Mouse (Mus musculus) limb, embryonic 13.5 days (tissue): ENCODE results near the gene Ascc1. TPM values are rescaled to one million over a fixed set of nuclear protein-coding genes. Genes with fewer than 3 reads are reported as not detected.
A peak's percentile ranks its signal among the peaks of the same experiment; 100 is the strongest.
"Not testable (repeated sequence)": the region's sequence is repeated elsewhere in the genome, so short reads cannot be mapped to it uniquely, and the experiment has no call there.

ENCODE experiments used
- ATAC-seq: fragments of 200-750 bp; cut with Nextera tagmentation; 2 replicates; pipeline ENCODE4 v1.8.0; 2017; ENCODE audit warnings: low read depth, moderate number of reproducible peaks, moderate TSS enrichment; ENCODE audit not compliant: low FRiP score
- H3K27ac ChIP-seq: fragments of 300-500 bp; sonication (generic); 2 replicates; pipeline ENCODE4 v1.5.1; 2015; ENCODE audit warnings: inconsistent platforms, mild to moderate bottlenecking, moderate library complexity
- H3K27me3 ChIP-seq: fragments of 300-500 bp; sonication (generic); 2 replicates; pipeline ENCODE4 v1.6.1; 2015; ENCODE audit warnings: mild to moderate bottlenecking, inconsistent platforms
- H3K36me3 ChIP-seq: fragments of 300-500 bp; sonication (generic); 2 replicates; pipeline ENCODE4 v1.6.1; 2015; ENCODE audit warnings: inconsistent platforms, mild to moderate bottlenecking, moderate library complexity
- H3K4me1 ChIP-seq: fragments of 300-500 bp; sonication (generic); 2 replicates; pipeline ENCODE4 v1.6.1; 2015; ENCODE audit warnings: inconsistent platforms
- H3K4me2 ChIP-seq: fragments of 300-500 bp; sonication (generic); replicated peaks from 2 replicates; pipeline ENCODE4 v1.6.1; 2015; ENCODE audit warnings: inconsistent platforms, mild to moderate bottlenecking, moderate library complexity
- H3K4me3 ChIP-seq: fragments of 300-500 bp; sonication (generic); 2 replicates; pipeline ENCODE4 v1.5.1; 2015; ENCODE audit warnings: moderate library complexity, mild to moderate bottlenecking, inconsistent platforms
- H3K9ac ChIP-seq: fragments of 300-500 bp; sonication (generic); 2 replicates; pipeline ENCODE4 v1.6.1; 2015; ENCODE audit warnings: mild to moderate bottlenecking, inconsistent platforms
- H3K9me3 ChIP-seq: fragments of 300-500 bp; sonication (generic); 2 replicates; pipeline ENCODE4 v1.6.1; 2016; ENCODE audit warnings: inconsistent platforms
- WGBS: fragments of 180-500 bp; shearing (Covaris S2); methylation state at CpG from one replicate; pipeline ENCODE4 v1.1.7; 2015; 5-methylcytosine and 5-hydroxymethylcytosine counted together
- polyA plus RNA-seq: library from polyadenylated mRNA; unstranded; fragments of >200 nt; fragmentation: Nextera tagmentation; extraction: Ambion mirVana; gene quantifications from 2 replicates; pipeline ENCODE4 v1.2.1, GENCODE M21; 2015

Ascc1 gene
- polyA plus RNA-seq, 1 experiment from 2014 or later, result 44.9 TPM

GRCm38 (mm10) chr10:59999057-59999456, 3.5 kb upstream of the Ascc1 start:
- H3K36me3 ChIP-seq, result peaks cover 33% of the 10 kb centered on the region
- 96% methylated on average over 3 of the region's 3 CpGs for WGBS
- ATAC-seq, result no peak

GRCm38 (mm10) chr10:60001663-60002062, 942 bp upstream of the Ascc1 start:
- 85% methylated on average over 8 of the region's 8 CpGs for WGBS
- H3K9ac ChIP-seq, result peak overlapping the region; percentile 81
- peaks cover 29% of the 10 kb centered on the region for H3K4me1 ChIP-seq
- H3K4me3 ChIP-seq, result peak overlapping the region; percentile 68
- not testable (repeated sequence) for H3K27ac ChIP-seq, H3K9me3 ChIP-seq, H3K27me3 ChIP-seq, ATAC-seq
- peak overlapping the region; percentile 85 for H3K4me2 ChIP-seq
- H3K36me3 ChIP-seq, result peaks cover 10% of the 10 kb centered on the region

More at GRCm38 (mm10) chr10:59999057-59999456, 3.5 kb upstream of the Ascc1 start:
- Histone ChIP-seq H3K9me3 (no peaks in the 10 kb centered on the region), H3K9ac (no peak overlapping the region), H3K4me2 (no peak overlapping the region), H3K4me1 (peaks cover 29% of the 10 kb centered on the region), H3K4me3 (no peak overlapping the region), H3K27ac (no peak overlapping the region), H3K27me3 (no peaks in the 10 kb centered on the region)

DNA sequence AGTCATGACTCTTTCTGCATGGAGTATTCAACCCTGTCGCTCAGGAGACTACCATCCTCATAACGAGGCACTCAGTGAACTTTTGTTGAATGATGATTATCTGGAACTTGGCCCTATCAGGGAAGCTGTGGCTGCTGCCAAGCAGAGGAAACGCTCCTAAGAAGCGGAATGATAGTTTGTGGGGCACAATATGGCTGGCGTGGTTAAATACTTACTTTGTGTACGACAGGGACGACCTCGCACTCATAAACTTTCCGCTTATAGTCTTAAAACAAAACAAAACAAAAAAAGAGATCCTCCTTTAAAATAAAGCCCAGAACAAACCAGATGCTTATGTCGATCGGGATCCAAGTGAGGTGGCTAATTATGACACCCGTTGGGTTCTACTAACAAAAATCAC, 402 bp upstream of the Ascc1 start:
- H3K27ac ChIP-seq, result peak overlapping the region; percentile 98
- peaks cover 11% of the 10 kb centered on the region for H3K36me3 ChIP-seq
- H3K4me3 ChIP-seq, result peak overlapping the region; percentile 68
- H3K9ac ChIP-seq, result peak overlapping the region; percentile 81
- 3% methylated on average over 12 of the region's 12 CpGs for WGBS
- peak overlapping the region; percentile 85 for H3K4me2 ChIP-seq
- no peaks in the 10 kb centered on the region for H3K9me3 ChIP-seq
- H3K4me1 ChIP-seq, result peaks cover 29% of the 10 kb centered on the region
- ATAC-seq, result no peak
- no peaks in the 10 kb centered on the region for H3K27me3 ChIP-seq

GRCm38 (mm10) chr10:60003213-60003752, 678 bp downstream of the Ascc1 start:
- Histone ChIP-seq H3K4me2 (peak overlapping the region; percentile 85), H3K4me1 (peaks cover 29% of the 10 kb centered on the region), H3K9me3 (no peaks in the 10 kb centered on the region), H3K36me3 (peaks cover 21% of the 10 kb centered on the region), H3K4me3 (peak overlapping the region; percentile 68), H3K27me3 (no peaks in the 10 kb centered on the region), H3K27ac (peak overlapping the region; percentile 98), H3K9ac (peak overlapping the region; percentile 70)
- WGBS, result under 1% methylated on average over 21 of the region's 21 CpGs
- peak; percentile 2; the same call in 1 of the 2 replicates for ATAC-seq

GRCm38 (mm10) chr10:60003847-60004246, 1.2 kb downstream of the Ascc1 start:
- Histone ChIP-seq H3K27me3 (no peaks in the 10 kb centered on the region), H3K9ac (peak overlapping the region; percentile 70), H3K4me3 (peak overlapping the region; percentile 68), H3K4me2 (peak overlapping the region; percentile 85), H3K36me3 (peaks cover 27% of the 10 kb centered on the region), H3K4me1 (peaks cover 29% of the 10 kb centered on the region), H3K27ac (peak overlapping the region; percentile 98), H3K9me3 (no peaks in the 10 kb centered on the region)
- WGBS, result 73% methylated on average over 9 of the region's 9 CpGs
- ATAC-seq, result no peak

DNA sequence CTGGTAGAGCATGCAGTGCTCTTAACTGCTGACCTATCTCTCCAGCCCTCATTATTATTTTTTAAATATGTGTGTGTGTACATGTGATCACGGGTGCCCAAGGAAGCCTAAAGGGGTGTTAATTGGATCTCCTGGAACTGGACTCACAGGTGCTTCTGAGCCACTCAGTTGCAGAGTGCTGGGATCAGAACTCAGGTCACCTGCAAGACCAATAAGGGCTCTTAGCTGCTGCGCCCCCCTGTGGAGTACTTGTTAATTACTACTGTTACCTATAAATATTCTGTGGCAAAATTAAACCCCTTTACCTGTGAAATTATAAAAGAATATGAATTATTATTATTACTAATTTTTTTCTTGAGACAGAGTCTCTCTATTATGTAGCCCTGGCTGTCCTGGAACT, 2.7 kb downstream of the Ascc1 start:
- Histone ChIP-seq H3K27me3 (no peaks in the 10 kb centered on the region), H3K4me1 (peaks cover 22% of the 10 kb centered on the region), H3K36me3 (peaks cover 27% of the 10 kb centered on the region), H3K4me3 (no peak overlapping the region), H3K9ac (no peak overlapping the region), H3K27ac (no peak overlapping the region), H3K4me2 (no peak overlapping the region), H3K9me3 (no peaks in the 10 kb centered on the region)
- no peak for ATAC-seq
- WGBS, result 57% methylated on average over 2 of the region's 2 CpGs

DNA sequence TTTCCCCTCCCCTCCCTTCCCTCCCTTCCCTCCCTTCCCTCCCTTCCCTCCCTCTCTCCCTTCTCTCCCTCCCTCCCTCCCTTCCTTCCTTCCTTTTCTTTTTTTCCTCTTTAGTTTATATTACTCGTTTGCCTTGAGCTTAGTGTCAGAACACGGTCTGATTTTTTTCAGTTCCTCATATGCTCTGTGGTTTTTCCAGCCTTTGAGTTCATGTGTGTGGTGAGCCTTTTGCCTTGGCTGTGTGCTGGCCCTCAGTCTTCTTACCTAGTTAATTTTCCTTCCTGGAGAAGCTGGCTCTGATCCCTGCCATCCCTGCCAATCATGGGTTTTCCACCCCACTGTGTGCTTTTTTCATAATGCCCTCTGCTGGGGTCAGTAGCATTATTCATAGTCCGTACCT, 6.5 kb downstream of the Ascc1 start:
- Histone ChIP-seq H3K9me3 (no peaks in the 10 kb centered on the region), H3K36me3 (peaks cover 45% of the 10 kb centered on the region), H3K27me3 (no peaks in the 10 kb centered on the region), H3K9ac (no peak overlapping the region), H3K27ac (no peak overlapping the region), H3K4me1 (no peaks in the 10 kb centered on the region), H3K4me2 (no peak overlapping the region), H3K4me3 (no peak overlapping the region)
- no peak for ATAC-seq
- WGBS, result 73% methylated on average over 3 of the region's 3 CpGs

DNA sequence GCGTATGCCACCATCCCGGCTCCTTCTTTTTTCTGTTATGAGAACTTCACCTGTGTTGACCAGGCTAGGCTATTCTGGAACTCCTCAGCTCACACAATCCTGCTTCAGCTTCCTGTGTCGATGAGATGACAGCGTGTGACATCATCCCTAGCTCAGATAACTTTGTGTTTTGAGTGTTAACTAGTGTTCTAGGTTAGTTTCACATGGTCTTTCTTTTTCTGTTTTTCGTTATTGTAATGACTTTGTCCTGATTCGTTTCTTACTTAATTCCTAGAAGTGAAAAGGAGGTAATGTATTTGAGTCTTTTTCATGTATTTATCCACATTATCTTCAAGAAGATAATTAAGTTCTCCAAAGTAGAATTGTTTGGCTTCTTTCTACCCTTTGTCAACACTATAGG, 13.6 kb downstream of the Ascc1 start:
- H3K36me3 ChIP-seq, result peaks cover 77% of the 10 kb centered on the region
- H3K27ac ChIP-seq, result no peak overlapping the region
- H3K9ac ChIP-seq, result no peak overlapping the region
- no peak overlapping the region for H3K4me2 ChIP-seq
- 88% methylated on average over 6 of the region's 6 CpGs for WGBS
- no peaks in the 10 kb centered on the region for H3K4me1 ChIP-seq
- no peaks in the 10 kb centered on the region for H3K9me3 ChIP-seq
- ATAC-seq, result no peak
- no peaks in the 10 kb centered on the region for H3K27me3 ChIP-seq
- no peak overlapping the region for H3K4me3 ChIP-seq

- no peak for ATAC-seq
- Histone ChIP-seq H3K27ac (no peak overlapping the region), H3K36me3 (peaks cover 73% of the 10 kb centered on the region), H3K27me3 (no peaks in the 10 kb centered on the region), H3K9ac (no peak overlapping the region), H3K9me3 (no peaks in the 10 kb centered on the region), H3K4me1 (no peaks in the 10 kb centered on the region), H3K4me2 (no peak overlapping the region), H3K4me3 (no peak overlapping the region)
- WGBS, result 76% methylated on average over 2 of the region's 2 CpGs
These were observed 16.7 kb downstream of the Ascc1 start for GRCm38 (mm10) chr10:60019299-60019698.

- Histone ChIP-seq H3K4me1 (peaks cover 32% of the 10 kb centered on the region), H3K27me3 (no peaks in the 10 kb centered on the region), H3K9me3 (no peaks in the 10 kb centered on the region), H3K9ac (no peak overlapping the region), H3K36me3 (peaks cover 38% of the 10 kb centered on the region), H3K4me2 (no peak overlapping the region), H3K4me3 (no peak overlapping the region), H3K27ac (no peak overlapping the region)
- WGBS, result 95% methylated on average over 1 of the region's 1 CpGs
- ATAC-seq, result no peak
These were observed 21.1 kb downstream of the Ascc1 start for GRCm38 (mm10) chr10:60023751-60024150.

GRCm38 (mm10) chr10:60026759-60027395, 24.3 kb downstream of the Ascc1 start:
- H3K27ac ChIP-seq, result peak overlapping the region; percentile 79
- no peak; the same call in 1 of the 2 replicates for ATAC-seq

GRCm38 (mm10) chr10:60027619-60028084, 25.0 kb downstream of the Ascc1 start:
- H3K9ac ChIP-seq, result no peak overlapping the region
- H3K4me1 ChIP-seq, result peaks cover 54% of the 10 kb centered on the region
- H3K4me3 ChIP-seq, result no peak overlapping the region
- H3K27me3 ChIP-seq, result no peaks in the 10 kb centered on the region
- no peaks in the 10 kb centered on the region for H3K9me3 ChIP-seq
- peak overlapping the region; percentile 79 for H3K27ac ChIP-seq
- WGBS, result 33% methylated on average over 2 of the region's 2 CpGs
- H3K36me3 ChIP-seq, result peaks cover 7% of the 10 kb centered on the region
- no peak overlapping the region for H3K4me2 ChIP-seq
- peak; percentile 80 for ATAC-seq

More at GRCm38 (mm10) chr10:60026759-60027395, 24.3 kb downstream of the Ascc1 start:
- H3K4me3 ChIP-seq, result no peak overlapping the region
- H3K4me2 ChIP-seq, result peak overlapping the region; percentile 41
- H3K9me3 ChIP-seq, result no peaks in the 10 kb centered on the region
- no peaks in the 10 kb centered on the region for H3K27me3 ChIP-seq
- 29% methylated on average over 13 of the region's 13 CpGs for WGBS
- H3K9ac ChIP-seq, result 0 out of 2 replicates have a peak overlapping the region, but pooled peaks have one; percentile 10
- peaks cover 46% of the 10 kb centered on the region for H3K4me1 ChIP-seq
- peaks cover 13% of the 10 kb centered on the region for H3K36me3 ChIP-seq
